Mouse (Mus musculus): ENCODE results near the gene Golgb1. TPM values are rescaled to one million over a fixed set of nuclear protein-coding genes. Genes with fewer than 3 reads are reported as not detected.

The Golgb1 gene
- total RNA-seq, 1 experiment: 52.6 TPM

GRCm38 (mm10) chr16:36929216-36929615, 54.3 kb downstream of the Golgb1 start:
- in situ Hi-C loops (cut with MboI; ENCODE audit: low sequenced_read_pairs in 2 of 2, unreplicated experiment in 2 of 2): no loop called here

GRCm38 (mm10) chr16:36930231-36931136, 55.5 kb downstream of the Golgb1 start:
- Histone ChIP-seq H3K4me1 (ENCODE audit: control insufficient read depth in 2 of 2, insufficient read depth in 2 of 2, low read length in 2 of 2, poor library complexity in 1 of 2) (no peaks in the 10 kb centered on the region), H3K9me3 (ENCODE audit: control insufficient read depth, insufficient read depth, low read depth, low read length) (no peaks in the 10 kb centered on the region), H3K4me3 (ENCODE audit: insufficient read depth in 1 of 2, low read depth in 1 of 2, low read length in 2 of 2, poor library complexity in 1 of 2, severe bottlenecking in 1 of 2) (no peak overlapping the region), H3K36me3 (ENCODE audit: control insufficient read depth, insufficient read depth, low read length, poor library complexity, severe bottlenecking) (peaks cover 28% of the 10 kb centered on the region), H3K27ac (ENCODE audit: insufficient read depth, low read depth, low read length, poor library complexity, severe bottlenecking) (no peak overlapping the region), H3K9ac (ENCODE audit: insufficient read depth, low read depth, low read length, poor library complexity, severe bottlenecking) (no peak overlapping the region)
- TF ChIP-seq MAFK (IDR thresholded peaks at IDR 0.05; ENCODE audit: insufficient read depth, low read depth, low read length) (no peak), HCFC1 (IDR thresholded peaks at IDR 0.05; ENCODE audit: borderline replicate concordance, insufficient read depth, low read length) (no peak), ZC3H11A (IDR thresholded peaks at IDR 0.05; ENCODE audit: borderline replicate concordance, low read depth, low read length) (no peak), CHD2 (IDR thresholded peaks at IDR 0.05; ENCODE audit: low read depth, low read length) (no peak), ZNF384 (IDR thresholded peaks at IDR 0.05; ENCODE audit: low read depth, low read length) (no peak)
- in situ Hi-C loops (cut with MboI; ENCODE audit: low sequenced_read_pairs in 2 of 2, unreplicated experiment in 2 of 2): no loop called here
- no peak for DNase-seq (ENCODE audit: low read depth, low spot score)

More at GRCm38 (mm10) chr16:36929216-36929615, 54.3 kb downstream of the Golgb1 start:
- H3K4me3 ChIP-seq (ENCODE audit: insufficient read depth in 1 of 2, low read depth in 1 of 2, low read length in 2 of 2, poor library complexity in 1 of 2, severe bottlenecking in 1 of 2): no peak overlapping the region
- DNase-seq (ENCODE audit: low read depth, low spot score): no peak
- H3K36me3 ChIP-seq (ENCODE audit: control insufficient read depth, insufficient read depth, low read length, poor library complexity, severe bottlenecking): peaks cover 33% of the 10 kb centered on the region
- no peaks in the 10 kb centered on the region for H3K4me1 ChIP-seq (ENCODE audit: control insufficient read depth in 2 of 2, insufficient read depth in 2 of 2, low read length in 2 of 2, poor library complexity in 1 of 2)
- H3K27ac ChIP-seq (ENCODE audit: insufficient read depth, low read depth, low read length, poor library complexity, severe bottlenecking): no peak overlapping the region
- H3K9ac ChIP-seq (ENCODE audit: insufficient read depth, low read depth, low read length, poor library complexity, severe bottlenecking): no peak overlapping the region
- no peaks in the 10 kb centered on the region for H3K9me3 ChIP-seq (ENCODE audit: control insufficient read depth, insufficient read depth, low read depth, low read length)
- TF ChIP-seq MAFK (IDR thresholded peaks at IDR 0.05; ENCODE audit: insufficient read depth, low read depth, low read length) (no peak), ZC3H11A (IDR thresholded peaks at IDR 0.05; ENCODE audit: borderline replicate concordance, low read depth, low read length) (no peak), CHD2 (IDR thresholded peaks at IDR 0.05; ENCODE audit: low read depth, low read length) (no peak), HCFC1 (IDR thresholded peaks at IDR 0.05; ENCODE audit: borderline replicate concordance, insufficient read depth, low read length) (no peak), ZNF384 (IDR thresholded peaks at IDR 0.05; ENCODE audit: low read depth, low read length) (no peak)

- no peak for DNase-seq (ENCODE audit: low read depth, low spot score)
- Histone ChIP-seq H3K9ac (ENCODE audit: insufficient read depth, low read depth, low read length, poor library complexity, severe bottlenecking) (no peak overlapping the region), H3K4me1 (ENCODE audit: control insufficient read depth in 2 of 2, insufficient read depth in 2 of 2, low read length in 2 of 2, poor library complexity in 1 of 2) (no peaks in the 10 kb centered on the region), H3K27ac (ENCODE audit: insufficient read depth, low read depth, low read length, poor library complexity, severe bottlenecking) (no peak overlapping the region), H3K36me3 (ENCODE audit: control insufficient read depth, insufficient read depth, low read length, poor library complexity, severe bottlenecking) (peaks cover 28% of the 10 kb centered on the region), H3K4me3 (ENCODE audit: insufficient read depth in 1 of 2, low read depth in 1 of 2, low read length in 2 of 2, poor library complexity in 1 of 2, severe bottlenecking in 1 of 2) (no peak overlapping the region), H3K9me3 (ENCODE audit: control insufficient read depth, insufficient read depth, low read depth, low read length) (no peaks in the 10 kb centered on the region)
- TF ChIP-seq CHD2 (IDR thresholded peaks at IDR 0.05; ENCODE audit: low read depth, low read length): no peak
- TF ChIP-seq ZC3H11A (IDR thresholded peaks at IDR 0.05; ENCODE audit: borderline replicate concordance, low read depth, low read length): no peak
- TF ChIP-seq MAFK (IDR thresholded peaks at IDR 0.05; ENCODE audit: insufficient read depth, low read depth, low read length): no peak
- TF ChIP-seq ZNF384 (IDR thresholded peaks at IDR 0.05; ENCODE audit: low read depth, low read length): no peak
- no peak for TF ChIP-seq HCFC1 (IDR thresholded peaks at IDR 0.05; ENCODE audit: borderline replicate concordance, insufficient read depth, low read length)
- in situ Hi-C loops (cut with MboI; ENCODE audit: low sequenced_read_pairs in 2 of 2, unreplicated experiment in 2 of 2): no loop called here
Observed at GRCm38 (mm10) chr16:36931381-36931780, 56.4 kb downstream of the Golgb1 start.

GRCm38 (mm10) chr16:36931976-36932375, 57.0 kb downstream of the Golgb1 start:
- TF ChIP-seq MAFK (IDR thresholded peaks at IDR 0.05; ENCODE audit: insufficient read depth, low read depth, low read length) (no peak), HCFC1 (IDR thresholded peaks at IDR 0.05; ENCODE audit: borderline replicate concordance, insufficient read depth, low read length) (no peak), CHD2 (IDR thresholded peaks at IDR 0.05; ENCODE audit: low read depth, low read length) (no peak), ZNF384 (IDR thresholded peaks at IDR 0.05; ENCODE audit: low read depth, low read length) (no peak), ZC3H11A (IDR thresholded peaks at IDR 0.05; ENCODE audit: borderline replicate concordance, low read depth, low read length) (no peak)
- Histone ChIP-seq H3K4me1 (ENCODE audit: control insufficient read depth in 2 of 2, insufficient read depth in 2 of 2, low read length in 2 of 2, poor library complexity in 1 of 2) (no peaks in the 10 kb centered on the region), H3K27ac (ENCODE audit: insufficient read depth, low read depth, low read length, poor library complexity, severe bottlenecking) (no peak overlapping the region), H3K9ac (ENCODE audit: insufficient read depth, low read depth, low read length, poor library complexity, severe bottlenecking) (no peak overlapping the region), H3K4me3 (ENCODE audit: insufficient read depth in 1 of 2, low read depth in 1 of 2, low read length in 2 of 2, poor library complexity in 1 of 2, severe bottlenecking in 1 of 2) (no peak overlapping the region), H3K36me3 (ENCODE audit: control insufficient read depth, insufficient read depth, low read length, poor library complexity, severe bottlenecking) (peaks cover 26% of the 10 kb centered on the region), H3K9me3 (ENCODE audit: control insufficient read depth, insufficient read depth, low read depth, low read length) (no peaks in the 10 kb centered on the region)
- in situ Hi-C loops (cut with MboI; ENCODE audit: low sequenced_read_pairs in 2 of 2, unreplicated experiment in 2 of 2): no loop called here
- DNase-seq (ENCODE audit: low read depth, low spot score): no peak
